Mouse (Mus musculus) liver, postnatal 0 days (tissue): ENCODE results near the gene Ablim1.

Experiments
- CTCF ChIP-seq: sonication (generic); IDR thresholded peaks from 2 replicates; pipeline ENCODE4 v1.5.1; 2016; ENCODE audit warnings: antibody characterized with exemption, low read depth
- EP300 ChIP-seq: IDR thresholded peaks from 2 replicates; pipeline ENCODE4 v1.6.1; 2016; ENCODE audit warnings: antibody characterized with exemption, low read depth, mild to moderate bottlenecking

- TF ChIP-seq CTCF (no peak), EP300 (no peak)
Measured at GRCm38 (mm10) chr19:57274286-57274685, 40.4 kb downstream of the Ablim1 start.
